Mouse (Mus musculus) layer of hippocampus, postnatal 36 days (tissue): Measurements from ENCODE around the gene Mical1. TPM values are rescaled to one million over a fixed set of nuclear protein-coding genes. Genes with fewer than 3 reads are reported as not detected.

ENCODE experiments used
- DNase-seq, 2 experiments: peaks; one replicate each; pipeline ENCODE4 v3.0.0; 2022
- total RNA-seq, 2 experiments: library from RNA; stranded (reverse); gene quantifications; 2 replicates each; pipeline ENCODE4 v1.2.3; 2021

Gene Mical1
- total RNA-seq, 2 experiments from 2014 or later: 14.7 to 16.6 TPM

DNA sequence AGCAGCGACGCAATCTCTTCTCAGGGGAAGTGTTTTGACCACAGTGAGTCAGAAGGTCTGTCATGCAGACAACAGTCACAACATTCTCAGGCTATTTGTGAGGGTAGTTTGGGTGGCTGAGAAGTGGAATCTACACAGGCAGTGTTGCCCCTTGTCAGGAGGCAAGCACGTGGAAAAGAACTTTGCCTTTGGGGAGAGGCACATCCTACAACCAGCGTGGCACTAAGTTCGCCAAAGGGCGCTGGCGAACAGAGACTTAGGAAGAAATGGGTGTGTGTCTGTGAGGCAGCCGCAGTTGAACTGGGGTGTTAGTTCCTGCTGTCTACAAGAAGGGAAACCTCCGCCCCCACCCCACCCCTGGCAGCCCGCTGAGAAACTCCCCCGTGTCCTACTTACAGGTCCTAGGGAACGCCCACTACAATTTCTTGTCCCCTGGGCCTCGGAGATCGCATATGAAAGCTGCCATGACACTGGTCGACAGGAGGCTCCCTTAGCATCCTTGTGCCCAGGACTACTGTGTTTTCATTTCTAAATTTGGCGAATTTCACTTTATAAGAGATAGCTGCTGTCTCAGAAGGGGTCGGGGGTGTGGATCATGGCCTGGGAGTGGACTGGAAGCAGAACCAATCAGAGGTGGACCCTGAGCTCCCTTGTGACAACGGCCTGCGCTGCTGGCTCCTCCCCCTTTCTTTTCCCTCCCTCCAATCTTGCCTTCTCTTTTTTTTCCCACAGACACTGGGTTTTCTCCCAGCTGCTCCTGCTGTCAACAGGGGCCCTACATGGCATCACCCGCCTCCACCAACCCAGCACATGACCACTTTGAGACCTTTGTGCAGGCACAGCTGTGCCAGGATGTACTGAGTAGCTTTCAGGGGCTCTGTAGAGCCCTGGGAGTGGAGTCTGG lies 1.4 kb downstream of the Mical1 start:
- DNase-seq: peak; percentile 36 to 44

DNA sequence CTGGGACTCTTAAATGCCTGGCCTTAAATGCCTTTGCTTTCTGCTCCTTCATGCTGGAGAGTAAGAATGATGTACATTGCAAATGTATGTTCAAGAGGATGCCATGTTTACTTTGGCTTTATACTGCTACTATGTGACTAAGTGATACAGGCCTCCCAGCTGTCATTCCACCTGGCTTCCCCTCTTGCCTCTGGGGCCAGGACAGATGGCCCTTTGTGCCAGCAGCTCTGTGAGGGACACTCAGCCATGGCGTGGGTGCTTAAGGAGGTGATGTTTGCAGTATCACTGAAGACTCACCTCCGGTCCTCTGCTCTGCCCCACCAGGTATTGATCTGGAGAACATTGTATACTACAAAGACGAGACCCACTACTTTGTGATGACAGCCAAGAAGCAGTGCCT lies 3.8 kb downstream of the Mical1 start:
- no peak for DNase-seq

DNA sequence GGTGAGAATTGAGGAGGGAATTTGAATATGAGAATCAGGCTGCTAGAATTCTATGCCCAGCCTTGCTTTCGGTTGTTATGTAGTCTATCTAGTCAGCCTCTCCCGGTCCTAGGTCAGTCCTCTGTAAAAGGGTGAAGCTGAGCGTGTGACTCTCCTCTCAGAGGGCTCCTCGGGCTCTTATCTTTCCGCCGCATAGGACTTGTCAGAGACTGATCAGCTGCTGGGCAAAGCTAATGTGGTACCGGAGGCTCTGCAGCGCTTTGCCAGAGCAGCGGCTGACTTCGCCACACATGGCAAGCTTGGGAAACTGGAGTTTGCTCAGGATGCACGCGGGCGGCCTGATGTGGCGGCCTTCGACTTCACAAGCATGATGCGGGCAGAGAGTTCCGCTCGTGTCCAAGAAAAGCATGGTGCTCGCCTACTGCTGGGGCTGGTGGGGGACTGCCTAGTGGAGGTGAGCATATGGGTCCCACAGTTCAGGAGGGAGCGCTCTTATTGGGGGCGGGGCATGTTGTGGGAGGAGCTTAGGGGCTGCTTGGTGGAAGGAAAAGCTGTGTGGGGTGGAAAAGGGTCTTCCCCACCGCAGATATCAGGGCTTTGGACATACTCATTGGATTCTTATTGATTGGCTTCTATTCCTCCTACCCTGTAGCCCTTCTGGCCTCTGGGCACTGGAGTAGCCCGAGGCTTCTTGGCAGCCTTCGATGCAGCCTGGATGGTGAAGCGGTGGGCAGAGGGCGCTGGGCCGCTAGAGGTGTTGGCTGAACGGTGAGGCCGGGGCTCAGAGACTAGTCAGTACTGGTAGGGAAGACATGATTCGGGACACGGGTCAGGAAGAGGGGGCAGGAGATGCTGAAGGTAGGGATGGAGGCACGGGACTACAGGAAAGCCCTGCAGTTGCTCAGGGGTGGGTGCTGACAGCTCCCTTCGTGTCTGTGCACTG lies 5.1 kb downstream of the Mical1 start:
- DNase-seq: no peak

DNA sequence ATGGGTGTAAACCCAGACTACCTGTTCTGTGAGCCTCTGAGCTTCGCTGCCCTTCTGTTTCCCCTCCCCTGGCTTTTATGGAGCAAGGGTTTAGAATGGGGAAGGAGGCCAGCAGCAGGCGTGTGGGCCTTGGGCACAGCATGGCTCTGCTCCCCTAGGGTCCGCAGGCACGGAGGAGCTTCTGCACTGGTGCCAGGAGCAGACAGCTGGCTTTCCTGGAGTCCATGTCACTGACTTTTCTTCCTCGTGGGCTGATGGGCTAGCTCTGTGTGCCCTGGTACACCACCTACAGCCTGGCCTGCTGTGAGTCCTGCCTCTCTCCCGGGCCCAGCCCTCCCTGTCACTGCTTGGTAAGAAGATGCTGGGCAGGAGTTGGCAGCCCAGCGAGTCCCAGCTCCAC lies 6.3 kb downstream of the Mical1 start:
- no peak for DNase-seq

DNA sequence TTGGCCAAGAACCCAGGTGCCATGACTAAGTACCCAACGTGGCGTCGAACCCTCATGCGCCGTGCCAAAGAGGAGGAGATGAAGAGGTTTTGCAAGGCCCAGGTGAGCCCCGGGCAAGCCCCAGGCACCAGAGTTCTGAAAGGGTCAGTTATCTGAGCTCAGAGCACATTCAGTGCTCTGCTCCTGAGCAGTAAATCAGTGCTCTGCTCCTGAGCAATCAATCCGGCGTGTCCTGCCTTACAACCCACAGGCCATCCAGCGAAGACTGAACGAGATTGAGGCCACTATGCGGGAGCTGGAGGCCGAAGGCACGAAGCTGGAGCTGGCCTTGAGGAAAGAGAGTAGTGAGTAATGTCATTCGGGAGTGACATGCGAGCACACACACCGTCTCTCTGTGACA lies 9.7 kb downstream of the Mical1 start:
- no peak for DNase-seq

DNA sequence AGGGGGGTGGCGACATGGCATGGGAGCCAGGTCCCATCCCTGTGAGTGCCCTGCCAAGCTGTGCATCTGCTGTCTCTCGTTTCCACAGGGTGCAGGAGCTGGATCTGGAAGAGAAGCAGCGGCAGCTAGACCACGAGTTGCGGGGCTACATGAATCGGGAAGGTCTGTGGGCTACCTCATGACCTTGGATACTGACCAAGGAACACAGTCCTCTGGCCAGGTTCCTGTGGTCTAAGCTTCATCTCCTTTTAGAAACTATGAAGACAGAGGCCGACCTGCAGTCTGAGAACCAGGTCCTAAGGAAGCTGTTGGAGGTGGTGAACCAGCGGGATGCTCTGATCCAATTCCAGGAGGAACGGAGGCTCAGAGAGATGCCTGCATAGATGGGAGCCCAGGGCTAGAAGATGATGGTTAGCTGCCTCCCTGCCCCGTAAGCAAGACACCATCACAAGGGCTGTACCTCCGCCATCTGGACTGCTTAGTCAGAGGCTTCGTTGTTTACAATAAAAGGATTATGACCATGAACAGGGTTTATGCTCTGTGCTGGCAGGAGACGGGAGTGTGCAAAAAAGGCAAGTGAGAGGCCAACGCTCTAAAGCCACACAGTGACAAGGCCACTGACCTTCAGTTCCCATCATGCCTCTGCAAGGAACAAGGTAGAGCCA lies 10.5 kb downstream of the Mical1 start:
- no peak for DNase-seq

DNA sequence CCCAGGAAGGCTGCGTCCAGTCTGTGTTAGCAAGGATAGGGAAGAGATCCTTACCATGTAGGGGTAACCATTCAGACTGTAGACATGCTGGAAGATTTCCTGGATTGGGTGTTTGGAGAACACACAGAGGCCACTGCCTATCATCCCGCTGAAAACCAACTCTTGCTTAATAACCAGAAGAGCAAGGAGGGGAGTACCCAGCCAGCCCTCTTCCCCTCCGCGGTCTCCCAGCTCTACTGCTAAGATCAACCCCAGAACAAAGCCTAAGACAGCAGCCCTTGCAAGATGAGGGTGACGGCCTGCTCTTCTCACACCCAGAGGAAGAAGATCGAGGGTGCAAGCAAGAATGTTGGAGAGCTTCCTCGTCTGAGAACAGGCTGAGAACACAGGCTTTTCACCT lies 12.8 kb downstream of the Mical1 start:
- DNase-seq: no peak

DNA sequence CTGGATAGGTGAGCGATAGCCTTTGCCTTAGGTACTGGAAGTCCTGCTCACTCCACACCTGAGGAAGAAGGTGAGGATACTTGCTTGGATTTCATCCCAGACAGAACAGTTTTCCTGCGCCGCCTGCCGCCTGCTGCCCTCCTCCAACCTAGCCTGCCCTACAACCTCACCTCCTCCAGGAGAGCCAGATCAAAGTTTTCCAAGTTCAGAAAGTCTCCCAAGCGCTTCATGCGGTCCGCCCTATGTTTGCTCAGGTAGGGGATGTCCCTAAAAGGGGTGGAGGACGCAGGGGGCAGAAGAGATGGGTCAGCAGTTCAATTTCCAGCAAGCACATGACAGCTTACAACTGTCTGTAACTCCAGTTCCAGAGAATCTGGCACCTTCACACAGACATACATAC lies 13.2 kb downstream of the Mical1 start:
- no peak for DNase-seq

DNA sequence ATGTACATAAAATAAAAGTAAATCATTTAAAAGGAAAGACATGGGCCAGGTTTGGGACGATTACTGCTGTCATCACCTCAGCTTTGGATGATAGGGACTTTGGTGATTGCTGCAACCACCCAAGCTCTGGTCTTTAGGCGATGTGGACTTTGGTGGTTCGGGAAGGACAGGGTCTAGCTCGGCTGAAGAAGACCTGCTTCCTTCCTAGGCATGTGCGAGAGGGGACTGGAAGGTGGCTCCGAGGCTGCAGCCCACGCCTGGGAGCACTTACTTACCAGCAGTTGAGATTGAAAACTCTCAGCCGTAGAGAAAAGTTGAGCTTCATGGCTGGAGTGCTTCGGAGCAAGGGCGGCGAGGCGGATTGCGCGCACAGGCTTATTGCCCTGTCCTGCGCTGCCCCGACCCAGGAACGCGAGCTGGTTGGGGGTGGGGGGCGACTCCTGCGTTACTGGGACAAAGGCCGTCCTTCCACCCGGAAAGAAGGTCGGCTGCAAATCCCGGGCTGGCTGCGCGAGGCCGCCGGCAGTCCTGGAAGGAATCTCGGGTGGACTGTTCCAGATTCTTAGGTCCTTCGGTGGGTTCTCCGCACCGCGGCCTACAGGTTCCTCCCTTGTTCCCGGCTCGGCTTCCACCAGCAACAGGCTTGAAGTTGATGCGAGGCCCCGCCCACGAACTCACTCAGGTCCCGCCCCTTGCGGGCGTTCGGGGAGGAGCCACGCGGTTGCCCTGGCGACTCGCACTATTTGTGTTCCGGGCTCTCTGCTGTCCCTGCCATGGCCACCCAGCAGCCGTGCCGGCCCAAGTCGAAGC lies 13.8 kb downstream of the Mical1 start, which contains the start of the genes Smpd2 and Ppil6:
TSS of gene Smpd2 (minus strand) at position 662 of the 810 bp plus-strand sequence.
TSS of gene Ppil6 (plus strand) at position 732 of the 810 bp plus-strand sequence.
- DNase-seq: peak; percentile 93

DNA sequence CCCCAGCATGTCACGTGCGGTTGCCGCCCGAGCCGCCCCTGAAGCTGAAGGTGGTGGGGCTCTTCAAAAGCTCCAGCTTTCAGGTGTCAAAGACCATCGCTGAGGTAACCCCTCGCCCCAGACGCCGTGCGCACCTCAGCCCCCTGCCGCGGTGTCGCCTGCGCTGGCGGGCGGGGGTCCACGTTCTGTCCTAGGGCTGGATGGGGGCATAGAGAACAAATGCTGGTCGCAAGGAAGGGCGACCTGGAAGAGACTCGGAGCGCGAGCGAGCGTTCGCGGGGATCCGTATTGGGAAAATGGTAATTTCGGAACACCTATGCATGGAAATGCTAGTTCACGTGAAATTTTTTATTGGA lies 14.4 kb downstream of the Mical1 start:
- no peak for DNase-seq

DNA sequence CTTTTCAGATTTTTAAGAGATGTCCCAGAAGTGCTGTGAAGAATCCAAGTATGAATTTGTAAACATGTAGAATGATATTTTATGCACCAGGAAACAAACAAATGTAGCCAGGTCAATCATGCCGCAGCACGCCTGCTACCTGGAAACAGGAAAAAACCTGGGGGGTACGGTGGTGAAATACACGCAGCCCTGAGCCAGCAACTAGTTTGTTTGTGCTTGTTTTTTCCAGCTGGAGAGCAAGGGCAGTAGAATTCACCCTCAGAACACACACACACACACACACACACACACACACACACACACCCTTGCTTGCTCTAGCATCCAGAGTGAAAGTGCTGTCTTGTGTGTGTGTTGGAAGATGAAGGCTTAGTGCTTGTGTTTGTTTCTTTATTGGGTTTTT lies 15.0 kb downstream of the Mical1 start:
- DNase-seq: no peak

DNA sequence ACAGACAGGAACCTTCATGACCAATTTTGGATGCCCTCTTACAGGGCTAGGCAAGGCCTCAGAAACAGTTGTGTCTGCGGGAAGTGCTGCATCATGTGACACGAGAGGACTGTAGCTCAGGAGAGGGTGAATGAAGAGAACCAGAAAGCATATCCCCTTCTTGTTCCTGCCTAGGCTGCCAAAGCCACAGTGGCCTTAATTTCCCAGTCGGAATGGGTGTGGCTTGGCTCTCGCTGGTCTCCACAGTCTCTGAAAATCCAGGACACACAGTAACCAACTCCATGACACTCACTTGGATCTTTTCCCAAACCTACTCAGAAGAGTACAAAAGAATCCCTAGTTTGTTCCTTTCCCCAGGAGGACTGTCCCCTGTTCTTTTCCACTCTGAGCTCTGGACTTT lies 24.8 kb downstream of the Mical1 start:
- peak; percentile 21 to 38 for DNase-seq

DNA sequence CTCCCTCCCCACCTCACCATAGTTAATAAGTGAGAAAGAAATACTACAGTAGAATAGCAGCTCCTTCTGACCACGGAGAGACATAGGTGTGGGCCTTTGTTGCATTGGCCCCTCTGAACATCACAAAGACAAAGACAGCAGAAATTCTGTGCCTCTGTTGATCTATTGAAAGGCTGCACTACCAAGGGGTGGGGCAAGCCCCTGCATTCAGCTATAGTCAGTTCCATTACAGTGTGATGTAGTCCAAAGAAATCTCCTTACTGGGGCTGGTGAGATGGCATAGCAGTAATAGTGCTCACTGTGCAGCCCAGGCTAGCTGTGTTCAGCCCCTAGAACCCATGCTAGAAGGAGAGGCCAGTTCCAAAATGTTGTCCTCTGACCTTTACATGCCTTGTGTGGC lies 28.9 kb downstream of the Mical1 start:
- no peak for DNase-seq

DNA sequence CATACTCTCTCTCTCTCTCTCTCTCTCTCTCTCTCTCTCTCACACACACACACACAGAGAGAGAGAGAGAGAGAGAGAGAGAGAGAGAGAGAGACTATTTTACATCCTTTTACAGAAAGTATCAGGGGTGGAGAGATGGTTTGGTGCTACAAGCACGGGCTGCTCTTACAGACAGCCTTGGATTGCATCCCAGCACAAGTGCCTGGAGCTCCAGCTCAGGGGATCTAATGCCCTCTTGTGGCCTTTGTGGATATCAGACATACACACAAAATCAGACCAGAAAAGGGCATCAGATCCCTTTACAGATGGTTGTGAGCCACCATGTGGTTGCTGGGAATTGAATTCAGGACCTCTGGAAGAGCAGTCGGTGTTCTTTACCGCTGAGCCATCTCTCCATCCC lies 29.3 kb downstream of the Mical1 start:
- DNase-seq: peak; percentile 47 to 54

DNA sequence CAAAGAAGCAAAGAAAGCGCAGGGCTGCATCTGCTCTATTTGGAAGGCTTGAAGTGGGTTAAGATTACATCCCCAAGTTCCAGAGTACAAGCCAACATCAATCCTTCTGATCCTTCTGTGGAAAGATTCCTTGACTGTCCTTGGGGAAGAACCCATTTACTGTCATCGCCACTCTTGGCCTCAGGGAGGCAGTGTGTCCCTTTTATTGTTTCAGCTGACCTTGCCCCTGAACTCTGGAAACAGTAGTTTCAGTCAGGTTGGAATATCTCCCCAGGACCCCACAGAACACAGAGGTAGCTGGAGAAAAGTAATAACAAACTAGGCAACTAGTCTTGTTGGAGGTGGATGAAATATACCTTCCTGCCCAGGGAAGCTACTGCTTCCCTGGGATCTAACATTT lies 33.0 kb downstream of the Mical1 start:
- DNase-seq: no peak

DNA sequence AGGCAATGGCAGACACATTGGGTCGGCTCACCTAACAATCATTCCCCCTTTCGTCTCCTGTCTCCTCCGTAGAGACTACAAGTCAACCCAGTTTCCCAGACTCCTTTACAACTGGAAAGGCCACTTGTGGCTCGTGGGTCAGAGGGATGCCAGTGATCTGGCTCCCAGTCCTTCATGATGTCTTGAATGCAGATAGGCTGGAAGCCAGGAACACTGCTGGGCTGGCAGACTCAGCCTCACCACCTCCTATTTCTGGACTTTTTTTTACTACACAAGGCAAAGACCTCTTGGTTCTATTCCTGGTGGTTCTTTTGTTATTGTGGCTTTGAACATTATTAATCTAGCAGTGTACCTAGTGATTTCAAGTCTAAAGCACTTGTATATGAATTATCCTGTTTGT lies 38.2 kb downstream of the Mical1 start:
- no peak for DNase-seq

DNA sequence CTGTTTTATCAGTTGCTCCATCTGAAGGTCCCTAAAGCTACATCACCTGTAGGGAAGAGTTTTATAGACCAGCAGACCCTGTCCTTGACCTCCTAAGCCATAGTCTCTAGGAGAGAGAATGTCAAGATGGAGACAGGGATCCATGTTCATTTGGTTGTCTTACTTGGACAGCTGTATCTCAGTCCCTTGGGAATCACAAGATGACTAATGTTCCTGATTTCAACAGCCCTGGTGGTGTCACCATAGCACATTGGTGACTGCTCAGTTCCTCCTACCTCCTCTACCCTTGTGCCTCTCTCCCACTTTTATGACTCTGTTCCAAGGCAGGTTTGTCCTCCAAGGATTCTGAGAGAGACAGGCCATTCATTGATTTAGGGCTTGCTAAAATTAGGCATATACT lies 38.8 kb downstream of the Mical1 start:
- no peak for DNase-seq

DNA sequence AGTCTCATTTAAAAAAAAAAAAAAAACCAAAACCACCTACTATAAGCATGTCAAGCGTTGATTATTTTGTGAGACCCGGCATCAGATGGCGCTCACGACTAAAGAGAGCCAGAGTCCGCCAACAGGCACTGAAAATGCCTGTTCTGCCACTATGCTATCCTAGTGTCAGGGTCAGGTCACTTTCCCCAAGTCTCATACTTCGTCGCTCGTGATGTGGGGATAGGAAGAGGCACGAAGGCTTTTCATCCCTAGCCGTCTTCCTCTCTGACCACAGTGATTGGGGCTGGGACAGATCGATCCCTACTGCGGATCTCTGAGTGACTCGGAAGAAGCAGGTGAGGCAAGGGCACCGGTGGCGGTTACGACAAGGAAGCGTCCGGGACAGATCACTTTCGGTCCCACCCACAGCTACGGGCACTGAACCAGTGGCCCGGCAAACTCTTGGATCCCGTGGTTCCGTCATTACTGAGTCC lies 42.4 kb downstream of the Mical1 start:
- DNase-seq: peak in 1 of 2 experiments; percentile 63

DNA sequence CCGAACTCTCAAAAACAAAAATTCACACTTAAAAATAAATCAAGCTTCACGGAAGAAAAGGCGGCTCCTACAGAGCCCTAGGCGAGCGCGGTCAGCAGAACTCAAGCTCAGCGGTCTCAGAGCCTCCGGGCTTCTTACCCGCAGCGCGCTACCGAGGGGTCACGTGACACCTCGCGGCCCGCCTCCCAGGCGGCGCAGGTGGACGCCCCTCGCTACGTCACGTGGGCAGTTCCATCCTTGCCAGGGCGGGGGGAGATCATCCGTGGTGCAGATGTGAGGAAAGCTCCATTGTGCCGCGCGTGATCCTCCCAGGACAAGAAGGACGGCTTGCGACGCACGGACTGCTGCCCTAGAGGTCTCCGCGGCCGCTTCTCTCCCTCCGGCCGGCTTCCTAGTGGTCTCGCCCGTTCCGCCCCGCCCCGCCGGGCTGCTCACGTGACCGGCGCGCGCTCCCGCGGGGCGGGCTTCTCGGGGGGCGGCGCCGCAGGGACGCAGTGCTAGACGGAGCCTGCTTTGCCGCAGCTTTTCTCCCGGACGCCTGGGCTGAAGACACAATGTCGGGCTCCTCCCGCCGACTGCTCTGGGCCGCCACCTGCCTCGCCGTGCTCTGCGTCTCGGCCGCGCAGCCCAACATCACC lies 43.0 kb downstream of the Mical1 start, which contains the start of gene Cd164:
TSS of gene Cd164 (plus strand) at position 434 of the 638 bp plus-strand sequence.
- DNase-seq: peak; percentile 89 to 92

DNA sequence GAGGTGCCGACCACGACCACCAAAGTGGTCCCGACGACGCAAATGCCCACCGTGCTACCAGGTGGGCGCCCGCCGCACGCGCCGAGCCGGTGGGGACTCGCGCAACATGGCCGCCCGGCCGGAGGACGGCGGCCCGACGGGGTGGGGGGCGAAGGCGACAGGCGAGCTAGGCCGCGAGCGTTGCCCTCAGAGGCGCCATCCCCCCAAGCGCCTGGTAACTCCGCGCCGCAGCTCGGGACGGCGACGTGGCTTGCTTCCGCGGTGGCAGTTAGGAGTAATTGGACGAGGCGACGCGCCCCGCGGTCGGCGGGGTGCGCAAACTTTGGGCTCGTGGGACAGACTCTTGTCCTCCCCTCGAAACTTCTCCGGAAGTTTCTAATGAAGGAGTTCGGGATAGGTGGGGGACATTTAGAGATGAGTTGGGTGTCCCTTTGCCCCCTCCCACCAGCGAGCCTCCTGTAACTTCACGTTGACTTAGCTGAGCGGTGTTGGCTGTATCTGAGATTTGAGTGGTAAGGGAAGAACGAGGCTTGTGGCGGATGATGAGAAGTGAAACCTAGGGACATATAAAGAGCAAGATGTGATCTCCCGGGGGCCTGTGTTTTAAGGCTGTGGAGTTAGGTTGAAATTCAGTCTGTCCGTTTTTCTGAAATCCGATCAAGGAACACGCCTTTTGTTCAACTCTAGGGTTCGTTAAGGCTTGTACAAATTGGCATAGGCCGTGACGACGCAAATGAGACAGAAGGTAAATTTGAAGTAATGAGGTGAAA lies 43.7 kb downstream of the Mical1 start:
- peak; percentile 38 to 45 for DNase-seq

DNA sequence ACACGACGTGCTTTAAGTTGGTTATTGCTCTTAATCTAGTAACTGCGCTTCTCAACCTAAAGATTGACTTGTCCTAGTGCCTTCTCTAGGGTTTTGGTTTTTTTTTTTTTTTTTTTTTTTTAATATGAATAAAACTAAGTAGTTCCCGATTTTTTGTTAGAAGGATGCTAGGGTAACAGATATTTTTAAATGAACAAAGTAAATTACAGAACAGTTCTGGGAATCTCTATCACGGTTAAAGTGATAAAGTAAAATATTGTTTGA lies 44.2 kb downstream of the Mical1 start:
- DNase-seq: no peak
